Mouse (Mus musculus) forebrain, embryonic 12.5 days (tissue): ENCODE measurements around the gene A230072I06Rik. TPM values are rescaled to one million over a fixed set of nuclear protein-coding genes. Genes with fewer than 3 reads are reported as not detected.

Experiments
- ATAC-seq: fragments of 200-750 bp; cut with Nextera tagmentation; 2 replicates; pipeline ENCODE4 v1.8.0; 2017; ENCODE audit warnings: moderate TSS enrichment; ENCODE audit not compliant: low FRiP score
- H3K27ac ChIP-seq: fragments of 300-500 bp; sonication (generic); 2 replicates; pipeline ENCODE4 v1.5.1; 2016; ENCODE audit warnings: mild to moderate bottlenecking
- H3K27me3 ChIP-seq: fragments of 300-500 bp; sonication (generic); 2 replicates; pipeline ENCODE4 v1.6.1; 2016; ENCODE audit warnings: mild to moderate bottlenecking
- H3K36me3 ChIP-seq: fragments of 300-500 bp; sonication (generic); replicated peaks from 2 replicates; pipeline ENCODE4 v1.6.1; 2016; ENCODE audit warnings: mild to moderate bottlenecking
- H3K4me1 ChIP-seq: fragments of 300-500 bp; sonication (generic); 2 replicates; pipeline ENCODE4 v1.6.1; 2016
- H3K4me2 ChIP-seq: fragments of 300-500 bp; sonication (generic); 2 replicates; pipeline ENCODE4 v1.6.1; 2016; ENCODE audit warnings: mild to moderate bottlenecking, moderate library complexity
- H3K4me3 ChIP-seq: fragments of 300-500 bp; sonication (generic); replicated peaks from 2 replicates; pipeline ENCODE4 v1.5.1; 2016; ENCODE audit warnings: mild to moderate bottlenecking
- H3K9ac ChIP-seq: fragments of 300-500 bp; sonication (generic); 2 replicates; pipeline ENCODE4 v1.6.1; 2016; ENCODE audit warnings: mild to moderate bottlenecking
- H3K9me3 ChIP-seq: fragments of 300-500 bp; sonication (generic); 2 replicates; pipeline ENCODE4 v1.6.1; 2016
- WGBS: fragments of 180-500 bp; shearing (Covaris S2); methylation state at CpG from one replicate; pipeline ENCODE4 v1.1.7; 2016; 5-methylcytosine and 5-hydroxymethylcytosine counted together
- polyA plus RNA-seq: library from polyadenylated mRNA; unstranded; fragments of >200 nt; fragmentation: Nextera tagmentation; extraction: Ambion mirVana; gene quantifications from 2 replicates; pipeline ENCODE4 v1.2.1, GENCODE M21; 2016

Gene A230072I06Rik
- polyA plus RNA-seq, 1 experiment from 2014 or later = 0.56 TPM

GRCm38 (mm10) chr8:12282128-12282527, 3.5 kb downstream of the A230072I06Rik start:
- Histone ChIP-seq H3K9me3 (no peaks in the 10 kb centered on the region), H3K9ac (no peak overlapping the region), H3K36me3 (no peaks in the 10 kb centered on the region), H3K27me3 (peaks cover 30% of the 10 kb centered on the region; the same call in 1 of the 2 replicates), H3K4me2 (no peak overlapping the region), H3K4me1 (peaks cover 23% of the 10 kb centered on the region), H3K4me3 (no peak overlapping the region), H3K27ac (0 out of 2 replicates have a peak overlapping the region, but pooled peaks have one; percentile 2)
- 70% methylated on average over 22 of the region's 22 CpGs for WGBS
- peak; percentile 60; the same call in 1 of the 2 replicates for ATAC-seq

- peaks cover 41% of the 10 kb centered on the region for H3K27me3 ChIP-seq
- H3K36me3 ChIP-seq = no peaks in the 10 kb centered on the region
- no peak overlapping the region for H3K27ac ChIP-seq
- H3K9me3 ChIP-seq = no peaks in the 10 kb centered on the region
- no peak for ATAC-seq
- H3K4me3 ChIP-seq = no peak overlapping the region
- H3K4me2 ChIP-seq = no peak overlapping the region
- H3K9ac ChIP-seq = no peak overlapping the region
- H3K4me1 ChIP-seq = peaks cover 10% of the 10 kb centered on the region; the same call in 1 of the 2 replicates
Measured at GRCm38 (mm10) chr8:12290551-12290950, 11.9 kb downstream of the A230072I06Rik start.

DNA sequence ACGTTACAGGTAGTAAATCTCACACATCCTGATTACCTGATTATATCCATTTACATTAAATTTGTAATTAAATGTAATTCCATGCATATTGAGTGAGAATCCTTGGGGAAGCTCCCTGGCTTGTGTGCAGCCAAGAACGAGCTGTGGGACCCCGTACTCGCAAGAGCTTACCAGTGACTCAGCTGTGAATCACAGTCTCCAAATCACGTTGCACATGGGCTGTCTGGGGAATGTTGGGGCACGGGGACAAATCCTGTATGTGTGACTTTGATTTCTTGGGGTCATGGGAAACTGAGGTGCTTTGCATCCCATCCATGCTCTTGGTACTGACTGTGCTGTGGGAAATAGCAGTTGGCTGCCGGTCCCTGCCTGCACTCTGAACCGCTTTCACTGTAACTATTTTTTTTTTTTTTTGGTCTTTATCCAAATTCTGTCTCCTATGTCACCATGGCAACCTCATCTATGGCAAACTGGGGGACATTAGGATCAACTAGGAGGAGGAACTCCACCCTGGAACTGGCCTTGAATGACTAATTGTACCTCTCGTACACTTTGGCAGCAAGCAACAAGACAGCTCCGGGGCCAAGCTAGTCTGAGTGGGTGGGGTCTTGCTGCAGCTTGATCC, 19.8 kb downstream of the A230072I06Rik start:
- Histone ChIP-seq H3K27ac (peak overlapping the region; percentile 25; the same call in 1 of the 2 replicates), H3K9me3 (no peaks in the 10 kb centered on the region), H3K9ac (no peak overlapping the region), H3K27me3 (peaks cover 34% of the 10 kb centered on the region), H3K4me1 (peaks cover 39% of the 10 kb centered on the region), H3K4me2 (no peak overlapping the region; the same call in 1 of the 2 replicates), H3K4me3 (no peak overlapping the region), H3K36me3 (no peaks in the 10 kb centered on the region)
- peak; percentile 54 for ATAC-seq
- WGBS = 60% methylated on average over 10 of the region's 10 CpGs

DNA sequence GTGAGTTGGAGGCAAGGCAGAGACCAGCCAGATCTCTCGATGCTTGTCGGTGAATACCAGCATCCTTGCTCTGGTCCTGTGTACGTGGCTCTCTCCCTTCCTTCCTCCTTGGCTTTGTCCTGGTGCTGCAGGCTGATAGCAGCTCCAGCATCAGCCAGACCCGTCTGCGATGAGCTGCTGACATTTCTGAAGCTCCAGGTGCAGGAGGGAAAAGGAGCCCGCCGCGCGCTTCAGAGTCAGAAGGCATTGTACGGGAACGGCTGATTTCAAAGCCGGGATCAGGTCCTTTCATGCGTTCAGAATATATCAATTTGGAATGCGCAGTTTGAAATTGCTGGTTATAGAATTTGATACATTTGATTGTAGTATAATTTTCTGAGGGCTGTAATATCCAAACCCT, 23.4 kb downstream of the A230072I06Rik start:
- Histone ChIP-seq H3K4me1 (peaks cover 29% of the 10 kb centered on the region), H3K4me2 (no peak overlapping the region), H3K27ac (peak overlapping the region; percentile 43; the same call in 1 of the 2 replicates), H3K9ac (no peak overlapping the region), H3K36me3 (no peaks in the 10 kb centered on the region), H3K4me3 (no peak overlapping the region), H3K27me3 (peaks cover 38% of the 10 kb centered on the region), H3K9me3 (no peaks in the 10 kb centered on the region)
- WGBS = 54% methylated on average over 14 of the region's 14 CpGs
- no peak for ATAC-seq

DNA sequence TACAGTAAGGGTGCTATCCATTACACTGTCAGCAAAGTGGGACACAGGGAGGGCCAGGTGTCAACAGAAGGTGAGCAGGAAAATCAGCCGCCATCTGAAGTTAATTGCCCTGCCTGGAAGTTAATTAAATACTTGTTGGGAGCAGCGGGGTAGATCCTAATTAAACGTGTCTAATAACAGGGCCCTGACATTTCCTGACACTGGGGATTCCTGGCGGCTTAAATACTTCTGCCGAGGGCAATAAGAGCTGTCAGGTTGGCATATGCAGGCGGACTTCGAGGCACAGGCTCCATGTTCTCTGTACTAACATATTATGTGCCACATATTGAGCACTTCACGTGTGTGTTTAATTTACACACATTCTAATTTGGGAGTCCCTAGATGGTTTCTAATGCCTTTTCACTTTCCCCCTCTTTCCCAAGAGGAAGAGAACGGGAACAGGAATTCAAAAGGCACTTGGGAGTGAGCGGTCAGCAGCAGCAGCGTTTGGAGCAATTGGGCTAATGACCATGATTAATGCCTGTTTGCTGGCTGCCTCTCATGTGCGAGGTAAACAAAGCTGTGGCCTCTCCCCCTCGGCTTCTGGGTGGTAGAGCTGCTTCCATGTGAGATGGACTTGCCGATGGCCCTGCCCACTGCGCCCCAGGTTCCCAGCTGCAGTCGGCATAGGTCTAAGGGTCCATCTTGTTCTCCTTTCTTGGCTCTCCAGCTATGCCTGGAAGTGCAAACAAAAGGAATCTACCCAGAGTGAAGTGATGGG, 34.5 kb downstream of the A230072I06Rik start:
- peaks cover 95% of the 10 kb centered on the region for H3K27me3 ChIP-seq
- H3K4me1 ChIP-seq = peaks cover 29% of the 10 kb centered on the region
- H3K4me3 ChIP-seq = no peak overlapping the region
- H3K4me2 ChIP-seq = no peak overlapping the region
- 30% methylated on average over 16 of the region's 16 CpGs for WGBS
- no peak overlapping the region for H3K9ac ChIP-seq
- no peak overlapping the region for H3K27ac ChIP-seq
- ATAC-seq = no peak
- H3K36me3 ChIP-seq = no peaks in the 10 kb centered on the region
- no peaks in the 10 kb centered on the region for H3K9me3 ChIP-seq

DNA sequence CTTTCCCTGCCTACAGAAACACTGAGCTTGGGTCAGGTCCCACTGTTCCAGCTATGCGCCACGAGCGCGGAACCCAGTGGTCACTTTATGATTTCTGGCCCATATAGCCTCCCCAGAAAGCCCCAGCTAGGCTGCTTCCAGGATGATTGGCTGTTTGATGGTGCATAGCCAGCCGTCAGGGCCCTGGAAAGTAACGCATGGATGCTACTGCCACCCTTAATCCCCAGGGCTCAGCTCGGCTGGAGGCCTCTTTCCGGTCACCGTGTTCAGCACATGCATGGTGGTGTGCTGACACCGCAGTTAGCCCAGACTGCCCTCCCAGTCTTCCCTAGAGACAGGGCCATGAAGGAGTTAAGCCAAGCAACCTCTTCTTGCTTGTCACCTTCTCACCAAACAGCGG, 35.6 kb downstream of the A230072I06Rik start:
- Histone ChIP-seq H3K9ac (no peak overlapping the region), H3K27me3 (peaks cover 93% of the 10 kb centered on the region), H3K27ac (no peak overlapping the region), H3K4me3 (no peak overlapping the region), H3K36me3 (no peaks in the 10 kb centered on the region), H3K9me3 (no peaks in the 10 kb centered on the region), H3K4me2 (no peak overlapping the region), H3K4me1 (peaks cover 32% of the 10 kb centered on the region)
- no peak for ATAC-seq
- WGBS = 42% methylated on average over 11 of the region's 11 CpGs

GRCm38 (mm10) chr8:12315177-12315576, 36.6 kb downstream of the A230072I06Rik start:
- WGBS = 41% methylated on average over 5 of the region's 5 CpGs
- no peak for ATAC-seq
- peaks cover 39% of the 10 kb centered on the region for H3K4me1 ChIP-seq

DNA sequence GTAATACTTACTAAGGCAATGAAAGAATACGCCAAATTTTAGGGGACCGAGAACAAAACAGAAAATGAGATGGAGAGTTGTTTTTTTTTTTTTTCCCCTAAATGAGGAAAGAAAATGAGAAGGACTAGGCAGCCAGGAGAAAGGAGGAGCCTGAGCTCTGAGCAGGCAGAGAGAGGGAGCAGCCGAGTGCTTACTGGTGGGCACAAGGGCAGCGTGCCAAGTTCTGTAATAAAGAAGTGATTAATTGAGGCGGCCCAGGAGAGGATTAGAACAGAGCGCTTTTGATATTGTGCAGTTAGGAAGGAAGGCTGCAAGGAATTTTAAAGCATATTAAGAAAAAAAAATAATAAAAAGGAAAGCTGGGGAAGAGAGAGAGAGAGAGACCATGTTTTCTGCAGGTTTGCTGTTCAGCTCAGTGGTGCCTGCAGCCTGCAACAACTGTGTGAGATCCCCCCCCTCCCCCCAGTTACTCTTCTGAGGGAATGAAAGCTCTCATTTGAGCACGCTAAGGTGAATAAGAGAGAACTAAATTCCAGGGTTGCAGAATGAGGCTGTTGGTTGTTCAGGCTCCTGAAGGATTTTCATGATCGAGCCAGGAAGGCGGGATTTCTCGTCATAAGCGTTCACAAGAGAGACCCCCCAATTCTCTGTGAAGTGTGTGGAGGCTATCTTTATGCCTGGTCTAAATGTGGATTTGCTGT, 41.3 kb downstream of the A230072I06Rik start:
- H3K4me1 ChIP-seq = peaks cover 65% of the 10 kb centered on the region
- H3K27ac ChIP-seq = peak overlapping the region; percentile 83
- 29% methylated on average over 11 of the region's 11 CpGs for WGBS
- ATAC-seq = peak; percentile 84
- H3K4me3 ChIP-seq = no peak overlapping the region
- H3K9me3 ChIP-seq = no peaks in the 10 kb centered on the region
- peaks cover 76% of the 10 kb centered on the region for H3K27me3 ChIP-seq
- H3K4me2 ChIP-seq = peak overlapping the region; percentile 23; the same call in 1 of the 2 replicates
- no peaks in the 10 kb centered on the region for H3K36me3 ChIP-seq
- no peak overlapping the region for H3K9ac ChIP-seq

More at GRCm38 (mm10) chr8:12315177-12315576, 36.6 kb downstream of the A230072I06Rik start:
- Histone ChIP-seq H3K27me3 (peaks cover 85% of the 10 kb centered on the region), H3K4me2 (no peak overlapping the region), H3K9me3 (no peaks in the 10 kb centered on the region), H3K36me3 (no peaks in the 10 kb centered on the region), H3K9ac (no peak overlapping the region), H3K4me3 (no peak overlapping the region), H3K27ac (no peak overlapping the region)

GRCm38 (mm10) chr8:12322071-12322470, 43.5 kb downstream of the A230072I06Rik start:
- Histone ChIP-seq H3K4me2 (no peak overlapping the region), H3K36me3 (no peaks in the 10 kb centered on the region), H3K4me3 (no peak overlapping the region), H3K9me3 (no peaks in the 10 kb centered on the region), H3K27ac (peak overlapping the region; percentile 67; the same call in 1 of the 2 replicates), H3K9ac (no peak overlapping the region; the same call in 1 of the 2 replicates), H3K4me1 (peaks cover 74% of the 10 kb centered on the region), H3K27me3 (peaks cover 67% of the 10 kb centered on the region)
- WGBS = 68% methylated on average over 6 of the region's 6 CpGs
- ATAC-seq = no peak

GRCm38 (mm10) chr8:12323238-12323637, 44.6 kb downstream of the A230072I06Rik start:
- Histone ChIP-seq H3K4me2 (no peak overlapping the region; the same call in 1 of the 2 replicates), H3K4me3 (no peak overlapping the region), H3K27ac (peak overlapping the region; percentile 67; the same call in 1 of the 2 replicates), H3K36me3 (no peaks in the 10 kb centered on the region), H3K9me3 (no peaks in the 10 kb centered on the region), H3K9ac (no peak overlapping the region; the same call in 1 of the 2 replicates), H3K27me3 (peaks cover 55% of the 10 kb centered on the region), H3K4me1 (peaks cover 85% of the 10 kb centered on the region)
- ATAC-seq = 0 out of 2 replicates have a peak, but pooled peaks have one; percentile 9
- WGBS = 24% methylated on average over 3 of the region's 3 CpGs

GRCm38 (mm10) chr8:12324561-12324960, 45.9 kb downstream of the A230072I06Rik start:
- Histone ChIP-seq H3K4me3 (peak overlapping the region; percentile 31), H3K27me3 (peaks cover 55% of the 10 kb centered on the region), H3K4me1 (peaks cover 92% of the 10 kb centered on the region), H3K27ac (peak overlapping the region; percentile 59), H3K36me3 (no peaks in the 10 kb centered on the region), H3K9ac (peak overlapping the region; percentile 51; the same call in 1 of the 2 replicates), H3K4me2 (peak overlapping the region; percentile 40), H3K9me3 (no peaks in the 10 kb centered on the region)
- WGBS = 12% methylated on average over 10 of the region's 10 CpGs
- ATAC-seq = no peak
